Mouse (Mus musculus) lung, adult 2 months (tissue): Measurements from ENCODE around the gene Neurl1b.

ENCODE experiments used
- CTCF ChIP-seq: fragments of 200-500 bp; IDR thresholded peaks from 2 replicates; pipeline ENCODE4 v1.5.1; 2011; ENCODE audit warnings: mild to moderate bottlenecking, low read length, control low read depth; ENCODE audit not compliant: insufficient read depth
- POLR2A ChIP-seq: fragments of 200-500 bp; IDR thresholded peaks from 2 replicates; pipeline ENCODE4 v1.6.1; 2011; ENCODE audit warnings: low read depth, mild to moderate bottlenecking, control low read depth, low read length, borderline replicate concordance; ENCODE audit errors: extremely low read depth

- TF ChIP-seq CTCF: no peak
- TF ChIP-seq POLR2A: no peak
Observed at GRCm38 (mm10) chr17:26457506-26457905, 42.9 kb downstream of the Neurl1b start.
